Mouse (Mus musculus): Measurements from ENCODE around the gene Irf8. TPM values are rescaled to one million over a fixed set of nuclear protein-coding genes. Genes with fewer than 3 reads are reported as not detected.

Gene Irf8
- polyA plus RNA-seq, 1 experiment: 0.12 TPM

DNA sequence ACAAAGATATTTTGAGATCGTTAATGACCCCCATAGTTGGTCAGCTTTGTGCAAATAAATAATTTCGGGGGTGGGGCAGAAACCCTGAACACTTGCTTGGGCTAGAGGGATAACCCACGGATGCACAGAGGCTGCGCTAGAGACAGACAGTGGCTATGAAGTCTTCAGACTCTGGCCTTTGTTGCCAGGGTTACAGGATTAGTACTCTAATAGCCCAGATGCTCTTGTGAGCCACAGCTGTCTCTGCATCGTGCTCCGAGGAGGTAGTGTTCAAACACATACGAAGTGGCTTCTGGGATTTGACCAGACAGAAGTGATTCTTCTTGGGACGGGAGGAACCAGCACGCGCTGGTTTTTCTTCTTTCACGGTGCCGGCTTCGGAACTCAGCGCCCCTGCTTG lies 4.6 kb upstream of the Irf8 start:
- peaks cover 26% of the 10 kb centered on the region for H3K27me3 ChIP-seq (ENCODE audit: control insufficient read depth)
- no peaks in the 10 kb centered on the region for H3K36me3 ChIP-seq (ENCODE audit: control insufficient read depth)
- no peaks in the 10 kb centered on the region for H3K4me1 ChIP-seq (ENCODE audit: control insufficient read depth)
- no peak overlapping the region for H3K4me3 ChIP-seq (replicated peaks)
- H3K9me3 ChIP-seq (ENCODE audit: control insufficient read depth, low read length): no peaks in the 10 kb centered on the region
- TF ChIP-seq TAL1 (IDR thresholded peaks at IDR 0.05; ENCODE audit: low read length) (no peak), GATA1 (IDR thresholded peaks at IDR 0.05; ENCODE audit: low read length) (no peak)

DNA sequence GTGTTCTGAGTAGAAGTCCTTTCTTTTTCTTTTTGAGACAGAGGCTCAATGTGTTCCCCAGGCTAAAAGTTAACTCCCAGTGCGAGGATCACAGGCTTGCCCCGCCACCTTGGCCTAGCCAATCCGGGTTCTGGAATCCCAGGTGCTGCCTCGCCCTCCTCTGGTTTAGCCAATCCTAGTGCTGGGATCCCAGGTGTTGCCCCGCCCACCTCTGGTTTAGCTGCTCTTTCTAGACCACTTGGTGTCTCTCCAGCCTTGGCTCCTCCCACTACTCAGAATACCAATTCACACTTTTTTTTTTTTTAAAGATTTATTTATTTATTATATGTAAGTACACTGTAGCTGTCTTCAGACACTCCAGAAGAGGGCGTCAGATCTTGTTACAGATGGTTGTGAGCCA lies 4.1 kb upstream of the Irf8 start:
- no peak for TF ChIP-seq GATA1 (IDR thresholded peaks at IDR 0.05; ENCODE audit: low read length)
- no peak for TF ChIP-seq TAL1 (IDR thresholded peaks at IDR 0.05; ENCODE audit: low read length)
- Histone ChIP-seq H3K9me3 (ENCODE audit: control insufficient read depth, low read length) (no peaks in the 10 kb centered on the region), H3K27me3 (ENCODE audit: control insufficient read depth) (peaks cover 31% of the 10 kb centered on the region), H3K4me1 (ENCODE audit: control insufficient read depth) (no peaks in the 10 kb centered on the region), H3K36me3 (ENCODE audit: control insufficient read depth) (no peaks in the 10 kb centered on the region), H3K4me3 (replicated peaks) (no peak overlapping the region)

DNA sequence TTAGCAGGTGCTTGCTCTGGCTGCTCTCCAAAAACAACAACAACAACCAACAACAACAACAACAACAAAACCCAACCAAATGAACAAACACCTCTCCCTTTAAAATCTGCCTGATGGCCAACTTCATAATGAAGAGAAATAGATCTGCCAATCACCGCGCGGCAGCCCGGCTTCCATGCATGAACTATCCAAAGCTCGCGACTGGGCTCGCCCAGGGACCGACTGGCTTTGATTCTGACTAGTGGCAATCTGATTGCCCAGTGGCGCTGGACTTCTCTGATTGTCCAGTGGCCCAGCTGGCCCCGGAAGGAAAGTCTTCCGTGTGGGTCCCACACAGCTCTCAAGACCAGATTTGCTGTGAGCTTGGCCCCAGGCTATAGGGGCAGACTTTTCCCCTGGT lies 328 bp downstream of the Irf8 start:
- H3K4me1 ChIP-seq (ENCODE audit: control insufficient read depth): no peaks in the 10 kb centered on the region
- H3K36me3 ChIP-seq (ENCODE audit: control insufficient read depth): no peaks in the 10 kb centered on the region; the same call in 1 of the 2 replicates
- peaks cover 38% of the 10 kb centered on the region for H3K27me3 ChIP-seq (ENCODE audit: control insufficient read depth)
- H3K9me3 ChIP-seq (ENCODE audit: control insufficient read depth, low read length): no peaks in the 10 kb centered on the region
- H3K4me3 ChIP-seq (replicated peaks): peak overlapping the region; percentile 24
- TF ChIP-seq TAL1 (IDR thresholded peaks at IDR 0.05; ENCODE audit: low read length): no peak
- no peak for TF ChIP-seq GATA1 (IDR thresholded peaks at IDR 0.05; ENCODE audit: low read length)

DNA sequence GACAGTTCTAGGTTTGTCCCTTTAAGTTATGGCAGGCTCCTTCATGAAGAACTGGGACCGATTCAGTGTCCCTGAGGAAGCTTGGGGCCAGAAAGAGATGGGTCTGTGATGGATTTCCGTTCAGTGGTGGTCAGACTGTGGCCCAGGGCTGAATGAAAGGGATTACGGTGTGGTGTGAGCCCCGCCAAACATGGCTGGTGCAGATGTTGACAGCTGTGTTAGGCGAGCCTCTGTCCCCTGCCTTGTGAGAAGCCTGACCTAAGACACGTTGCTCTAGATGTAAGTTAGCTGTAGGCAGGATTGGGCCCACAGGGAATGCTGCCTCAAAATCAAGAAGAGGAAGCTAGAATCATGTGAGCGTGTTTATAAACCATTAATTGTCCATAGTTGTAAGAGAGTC lies 1.0 kb downstream of the Irf8 start:
- Histone ChIP-seq H3K36me3 (ENCODE audit: control insufficient read depth) (no peaks in the 10 kb centered on the region; the same call in 1 of the 2 replicates), H3K9me3 (ENCODE audit: control insufficient read depth, low read length) (no peaks in the 10 kb centered on the region), H3K4me1 (ENCODE audit: control insufficient read depth) (no peaks in the 10 kb centered on the region), H3K4me3 (replicated peaks) (no peak overlapping the region), H3K27me3 (ENCODE audit: control insufficient read depth) (peaks cover 38% of the 10 kb centered on the region)
- TF ChIP-seq GATA1 (IDR thresholded peaks at IDR 0.05; ENCODE audit: low read length) (no peak), TAL1 (IDR thresholded peaks at IDR 0.05; ENCODE audit: low read length) (no peak)

DNA sequence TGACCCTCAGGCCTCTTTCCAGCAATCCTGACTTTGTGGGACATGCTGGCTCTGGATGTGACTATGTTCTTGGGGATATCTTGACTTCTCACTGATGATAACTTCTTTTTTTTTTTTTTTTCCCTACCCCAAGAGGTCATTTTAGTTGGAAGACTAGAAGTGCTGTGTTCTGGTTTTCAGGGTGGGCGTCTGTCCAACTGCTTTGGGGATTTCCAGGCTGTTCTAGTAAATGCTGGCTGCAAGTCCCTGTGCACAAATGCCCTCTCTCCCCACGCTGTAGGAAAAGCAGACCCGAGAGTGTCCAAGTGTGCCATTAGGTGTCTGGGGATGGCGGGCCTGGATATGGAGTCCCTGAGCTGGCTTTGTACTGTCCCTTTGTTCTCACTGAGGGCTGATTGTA lies 2.6 kb downstream of the Irf8 start:
- TF ChIP-seq TAL1 (IDR thresholded peaks at IDR 0.05; ENCODE audit: low read length) (no peak), GATA1 (IDR thresholded peaks at IDR 0.05; ENCODE audit: low read length) (no peak)
- no peaks in the 10 kb centered on the region; the same call in 1 of the 2 replicates for H3K36me3 ChIP-seq (ENCODE audit: control insufficient read depth)
- H3K4me1 ChIP-seq (ENCODE audit: control insufficient read depth): no peaks in the 10 kb centered on the region
- no peak overlapping the region for H3K4me3 ChIP-seq (replicated peaks)
- peaks cover 38% of the 10 kb centered on the region for H3K27me3 ChIP-seq (ENCODE audit: control insufficient read depth)
- H3K9me3 ChIP-seq (ENCODE audit: control insufficient read depth, low read length): no peaks in the 10 kb centered on the region

DNA sequence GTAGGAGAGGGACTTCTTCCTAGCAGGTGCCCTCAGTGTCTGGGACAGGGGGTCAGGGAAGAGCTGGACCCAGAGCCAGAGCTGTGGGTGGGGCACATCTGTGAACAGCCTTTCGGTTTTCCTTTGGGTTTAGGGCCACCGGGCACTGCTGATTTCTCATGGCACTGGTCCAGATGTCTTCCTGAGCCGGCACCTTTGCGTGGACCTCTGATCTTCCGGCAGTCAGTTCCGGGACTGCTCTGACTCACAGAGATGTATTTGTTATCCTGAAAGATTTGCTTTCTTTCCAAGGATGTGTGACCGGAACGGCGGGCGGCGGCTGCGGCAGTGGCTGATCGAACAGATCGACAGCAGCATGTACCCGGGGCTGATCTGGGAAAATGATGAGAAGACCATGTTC lies 3.4 kb downstream of the Irf8 start:
- H3K27me3 ChIP-seq (ENCODE audit: control insufficient read depth): peaks cover 33% of the 10 kb centered on the region
- H3K4me3 ChIP-seq (replicated peaks): no peak overlapping the region
- TF ChIP-seq GATA1 (IDR thresholded peaks at IDR 0.05; ENCODE audit: low read length) (no peak), TAL1 (IDR thresholded peaks at IDR 0.05; ENCODE audit: low read length) (no peak)
- H3K4me1 ChIP-seq (ENCODE audit: control insufficient read depth): no peaks in the 10 kb centered on the region
- H3K36me3 ChIP-seq (ENCODE audit: control insufficient read depth): no peaks in the 10 kb centered on the region; the same call in 1 of the 2 replicates
- no peaks in the 10 kb centered on the region for H3K9me3 ChIP-seq (ENCODE audit: control insufficient read depth, low read length)

DNA sequence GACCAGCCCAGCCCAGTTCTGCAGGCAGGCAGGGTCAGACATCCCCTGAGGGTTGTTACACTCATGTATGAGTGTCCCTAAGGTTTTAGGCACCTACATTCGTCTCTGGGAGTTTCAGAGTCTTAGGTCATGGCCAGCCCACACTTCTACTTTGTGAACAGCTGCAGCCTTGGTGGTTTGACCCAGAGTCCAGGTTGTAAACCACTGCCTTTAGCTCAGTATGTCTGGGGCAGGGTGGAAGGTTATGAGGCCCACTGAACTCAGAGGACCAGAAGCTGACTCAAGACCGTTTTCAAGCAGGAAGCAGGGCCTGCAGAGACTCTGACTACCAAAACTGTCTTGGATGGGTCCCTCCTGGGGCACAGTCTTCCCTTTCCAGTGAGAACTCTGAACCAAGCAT lies 4.4 kb downstream of the Irf8 start:
- Histone ChIP-seq H3K4me3 (replicated peaks) (no peak overlapping the region), H3K36me3 (ENCODE audit: control insufficient read depth) (no peaks in the 10 kb centered on the region; the same call in 1 of the 2 replicates), H3K9me3 (ENCODE audit: control insufficient read depth, low read length) (no peaks in the 10 kb centered on the region), H3K4me1 (ENCODE audit: control insufficient read depth) (no peaks in the 10 kb centered on the region), H3K27me3 (ENCODE audit: control insufficient read depth) (peaks cover 22% of the 10 kb centered on the region)
- no peak for TF ChIP-seq GATA1 (IDR thresholded peaks at IDR 0.05; ENCODE audit: low read length)
- no peak for TF ChIP-seq TAL1 (IDR thresholded peaks at IDR 0.05; ENCODE audit: low read length)

DNA sequence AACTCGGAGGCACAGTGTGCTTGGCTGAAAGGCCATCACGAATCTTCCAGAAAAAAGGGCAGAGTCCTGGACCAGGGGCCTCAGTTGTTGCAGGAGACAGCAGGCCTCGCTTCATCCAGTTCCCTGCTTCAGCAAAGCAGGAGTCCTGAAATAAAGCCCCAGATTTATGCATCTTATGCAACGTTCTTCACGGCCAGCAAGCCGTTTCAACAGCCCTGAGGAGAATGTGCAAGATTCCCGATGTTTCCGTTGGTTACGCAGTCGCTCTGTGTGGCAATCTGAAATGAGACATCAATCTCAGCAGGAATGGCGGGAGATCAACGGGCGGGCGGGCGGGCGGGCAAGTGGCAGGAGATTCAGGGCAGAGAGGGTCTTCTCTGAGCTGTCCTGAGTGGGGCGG lies 4.8 kb downstream of the Irf8 start:
- no peak for TF ChIP-seq GATA1 (IDR thresholded peaks at IDR 0.05; ENCODE audit: low read length)
- Histone ChIP-seq H3K9me3 (ENCODE audit: control insufficient read depth, low read length) (no peaks in the 10 kb centered on the region), H3K4me1 (ENCODE audit: control insufficient read depth) (no peaks in the 10 kb centered on the region), H3K4me3 (replicated peaks) (no peak overlapping the region), H3K36me3 (ENCODE audit: control insufficient read depth) (no peaks in the 10 kb centered on the region; the same call in 1 of the 2 replicates), H3K27me3 (ENCODE audit: control insufficient read depth) (peaks cover 18% of the 10 kb centered on the region)

DNA sequence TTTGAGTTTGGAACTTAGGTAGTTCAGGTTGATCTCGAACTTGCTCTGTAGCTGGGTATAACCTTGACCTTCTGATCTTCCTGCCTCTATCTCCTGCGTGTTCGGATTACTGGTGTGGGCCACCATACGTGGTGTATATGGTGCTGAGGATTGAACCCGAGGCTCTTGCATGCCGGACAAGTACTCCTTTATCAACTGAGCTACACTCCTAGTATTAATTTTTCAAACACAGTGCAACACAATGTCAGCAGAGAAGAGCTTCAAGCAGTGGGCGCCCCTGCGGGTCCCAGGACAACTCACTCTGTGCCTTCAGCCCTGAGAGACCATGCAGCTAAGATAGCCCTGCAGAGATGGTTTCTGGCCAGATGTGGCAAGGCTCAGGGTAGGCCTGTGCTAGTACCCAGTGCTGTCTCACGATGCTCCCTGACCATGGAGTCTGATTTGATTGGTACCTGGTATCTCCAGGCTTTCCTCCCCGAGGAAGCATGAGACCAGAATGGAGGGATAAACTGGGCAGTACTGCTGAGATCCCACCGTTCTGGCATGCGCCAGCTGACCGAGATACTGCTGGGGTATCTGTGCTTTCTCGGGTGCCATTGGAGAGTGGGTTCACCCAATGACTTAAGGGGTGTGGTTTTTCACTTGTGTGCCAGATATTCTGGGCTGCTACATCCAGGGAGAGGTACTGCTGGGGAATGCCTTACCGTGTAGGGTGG lies 5.8 kb downstream of the Irf8 start:
- Histone ChIP-seq H3K4me3 (replicated peaks) (no peak overlapping the region), H3K9me3 (ENCODE audit: control insufficient read depth, low read length) (no peaks in the 10 kb centered on the region), H3K27me3 (ENCODE audit: control insufficient read depth) (peaks cover 8% of the 10 kb centered on the region), H3K4me1 (ENCODE audit: control insufficient read depth) (no peaks in the 10 kb centered on the region), H3K36me3 (ENCODE audit: control insufficient read depth) (no peaks in the 10 kb centered on the region; the same call in 1 of the 2 replicates)
- no peak for TF ChIP-seq TAL1 (IDR thresholded peaks at IDR 0.05; ENCODE audit: low read length)
- no peak for TF ChIP-seq GATA1 (IDR thresholded peaks at IDR 0.05; ENCODE audit: low read length)
